Mouse (Mus musculus) intestine, postnatal 0 days (tissue): ENCODE measurements around the gene Actn4. TPM values are rescaled to one million over a fixed set of nuclear protein-coding genes. Genes with fewer than 3 reads are reported as not detected.

Source experiments
- ATAC-seq: fragments of 200-750 bp; cut with Nextera tagmentation; 2 replicates; pipeline ENCODE4 v1.8.0; 2017; ENCODE audit warnings: mild to moderate bottlenecking, moderate TSS enrichment, moderate library complexity
- H3K27ac ChIP-seq: fragments of 300-500 bp; sonication (generic); 2 replicates; pipeline ENCODE4 v1.5.1; 2014; ENCODE audit warnings: mild to moderate bottlenecking, low read depth, low read length, moderate library complexity
- H3K27me3 ChIP-seq: fragments of 300-500 bp; sonication (generic); replicated peaks from 2 replicates; pipeline ENCODE4 v1.6.1; 2014; ENCODE audit warnings: low read length, mixed read lengths; ENCODE audit not compliant: control insufficient read depth, insufficient read depth
- H3K36me3 ChIP-seq: fragments of 300-500 bp; sonication (generic); 2 replicates; pipeline ENCODE4 v1.6.1; 2014; ENCODE audit warnings: mild to moderate bottlenecking, moderate library complexity; ENCODE audit not compliant: control insufficient read depth, insufficient read depth
- H3K4me1 ChIP-seq: fragments of 300-500 bp; sonication (generic); replicated peaks from 2 replicates; pipeline ENCODE4 v1.6.1; 2014; ENCODE audit warnings: antibody characterized with exemption, low read length, mixed read lengths; ENCODE audit not compliant: control insufficient read depth, insufficient read depth
- H3K4me2 ChIP-seq: fragments of 300-500 bp; sonication (generic); replicated peaks from 2 replicates; pipeline ENCODE4 v1.6.1; 2014; ENCODE audit warnings: low read depth, mild to moderate bottlenecking, moderate library complexity
- H3K4me3 ChIP-seq: fragments of 300-500 bp; sonication (generic); 2 replicates; pipeline ENCODE4 v1.5.1; 2014; ENCODE audit warnings: low read depth, low read length
- H3K9ac ChIP-seq: fragments of 300-500 bp; sonication (generic); 2 replicates; pipeline ENCODE4 v1.6.1; 2014; ENCODE audit warnings: mild to moderate bottlenecking, low read depth, low read length
- H3K9me3 ChIP-seq: fragments of 300-500 bp; sonication (generic); 2 replicates; pipeline ENCODE4 v1.6.1; 2016; ENCODE audit warnings: mixed run types; ENCODE audit not compliant: control insufficient read depth
- CTCF ChIP-seq: sonication (generic); IDR thresholded peaks from 2 replicates; pipeline ENCODE4 v1.5.1; 2016; ENCODE audit warnings: low read depth, mild to moderate bottlenecking, control low read depth, antibody characterized with exemption, moderate library complexity
- WGBS: fragments of 180-500 bp; shearing (Covaris S2); extraction: QIAGEN DNeasy Blood & Tissue Kit; methylation state at CpG from one replicate; pipeline ENCODE4 v1.1.7; 2014; 5-methylcytosine and 5-hydroxymethylcytosine counted together
- polyA plus RNA-seq: library from polyadenylated mRNA; unstranded; fragments of >200 nt; fragmentation: Nextera tagmentation; extraction: Ambion mirVana; gene quantifications from 2 replicates; pipeline ENCODE4 v1.2.1, GENCODE M21; 2015

Gene Actn4
- polyA plus RNA-seq, 1 experiment from 2014 or later: 293 TPM

DNA sequence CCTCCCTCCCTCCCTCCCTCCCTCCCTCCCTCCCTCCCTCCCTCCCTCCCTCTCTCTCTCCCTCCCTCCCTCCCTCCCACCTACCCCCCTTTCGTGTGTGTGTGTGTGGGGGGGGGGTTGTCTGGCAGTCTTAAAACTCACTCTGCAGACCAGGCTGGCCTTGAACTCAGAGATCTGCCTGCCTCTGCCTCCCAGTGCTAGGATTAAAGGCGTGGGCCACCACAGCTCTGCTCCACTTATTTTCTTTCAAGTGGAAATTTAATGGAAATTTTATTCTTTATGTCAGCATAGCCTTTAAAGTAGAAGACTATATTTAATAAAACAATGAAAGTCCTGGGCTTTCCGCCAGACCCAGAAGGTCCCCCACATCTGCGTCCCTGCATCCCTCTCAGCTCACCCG lies 4.0 kb upstream of the Actn4 start:
- 71% methylated on average over 4 of the region's 5 CpGs for WGBS
- H3K27ac ChIP-seq: no peak overlapping the region
- ATAC-seq: no peak
- H3K9ac ChIP-seq: no peak overlapping the region
- H3K36me3 ChIP-seq: no peaks in the 10 kb centered on the region
- no peaks in the 10 kb centered on the region for H3K9me3 ChIP-seq
- H3K4me1 ChIP-seq: 0 out of 2 replicates have a peak, but pooled peaks cover 3% of the 10 kb centered on the region
- no peak overlapping the region for H3K4me3 ChIP-seq
- no peaks in the 10 kb centered on the region for H3K27me3 ChIP-seq
- no peak for TF ChIP-seq CTCF
- no peak overlapping the region for H3K4me2 ChIP-seq

- H3K9ac ChIP-seq: no peak overlapping the region
- no peaks in the 10 kb centered on the region for H3K9me3 ChIP-seq
- no peak for ATAC-seq
- no peak overlapping the region for H3K27ac ChIP-seq
- no peaks in the 10 kb centered on the region for H3K27me3 ChIP-seq
- no peak for TF ChIP-seq CTCF
- 64% methylated on average over 5 of the region's 5 CpGs for WGBS
- H3K4me1 ChIP-seq: 0 out of 2 replicates have a peak, but pooled peaks cover 3% of the 10 kb centered on the region
- H3K4me2 ChIP-seq: no peak overlapping the region
- no peak overlapping the region for H3K4me3 ChIP-seq
- no peaks in the 10 kb centered on the region for H3K36me3 ChIP-seq
These were observed 3.3 kb upstream of the Actn4 start for GRCm38 (mm10) chr7:28965346-28965840.

GRCm38 (mm10) chr7:28963399-28963923 lies 1.3 kb upstream of the Actn4 start:
- Histone ChIP-seq H3K36me3 (no peaks in the 10 kb centered on the region), H3K4me1 (0 out of 2 replicates have a peak, but pooled peaks cover 5% of the 10 kb centered on the region), H3K27ac (peak overlapping the region; percentile 93; the same call in 1 of the 2 replicates), H3K27me3 (no peaks in the 10 kb centered on the region), H3K4me2 (no peak overlapping the region), H3K4me3 (no peak overlapping the region), H3K9ac (no peak overlapping the region), H3K9me3 (no peaks in the 10 kb centered on the region)
- no peak for ATAC-seq
- WGBS: 69% methylated on average over 3 of the region's 3 CpGs
- no peak for TF ChIP-seq CTCF

DNA sequence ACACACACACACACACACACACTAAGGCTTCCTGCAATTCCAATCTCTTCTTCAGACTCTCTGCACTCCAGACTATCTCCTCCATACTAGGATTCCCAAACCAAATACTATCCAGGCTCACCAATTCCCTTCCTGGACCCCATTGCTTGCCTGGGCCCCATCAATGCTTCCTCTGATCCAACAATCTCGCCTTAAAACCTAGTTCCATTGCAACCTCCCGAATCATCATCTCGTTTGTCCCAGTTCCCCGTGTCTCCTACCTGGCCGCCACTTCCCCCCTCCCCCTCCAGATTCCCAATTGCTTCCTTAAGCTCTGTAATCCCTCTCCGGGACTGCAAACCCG lies 585 bp downstream of the Actn4 start:
- WGBS: 0% methylated on average over 7 of the region's 7 CpGs

DNA sequence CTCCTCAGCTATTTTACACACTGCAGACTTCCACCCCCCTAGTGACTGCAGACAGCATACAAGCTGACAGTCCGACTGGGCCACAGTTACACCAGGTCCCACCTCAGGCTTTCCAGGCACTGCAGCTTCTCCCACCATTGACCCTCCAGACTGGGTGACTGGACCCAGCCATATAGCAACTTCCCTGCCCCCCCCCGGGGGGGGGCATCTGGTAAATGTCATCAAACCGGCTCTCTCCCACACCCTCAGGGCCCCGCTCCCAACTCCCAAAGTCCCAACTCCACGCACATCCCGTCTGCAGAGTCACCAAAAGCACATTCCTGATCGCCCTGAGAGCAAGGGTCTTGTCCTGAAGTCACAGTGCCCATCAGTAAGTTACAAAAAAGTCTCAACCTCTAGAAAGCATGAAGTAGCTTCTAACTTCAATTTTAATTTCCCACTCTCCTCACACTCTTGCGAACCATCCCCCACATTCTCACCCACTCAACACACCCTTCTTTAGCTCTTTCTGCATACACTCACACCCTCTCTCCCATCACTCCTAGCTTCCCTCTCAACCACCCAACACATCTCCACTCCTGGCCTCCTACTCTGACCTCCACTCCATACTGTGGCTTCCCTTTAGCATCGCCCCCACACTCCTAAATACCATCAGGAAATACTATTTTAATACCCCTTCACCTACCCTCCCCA lies 1.6 kb downstream of the Actn4 start:
- no peaks in the 10 kb centered on the region; the same call in 1 of the 2 replicates for H3K36me3 ChIP-seq
- peak overlapping the region; percentile 100 for H3K4me3 ChIP-seq
- H3K27ac ChIP-seq: peak overlapping the region; percentile 93
- no peak for ATAC-seq
- no peaks in the 10 kb centered on the region for H3K9me3 ChIP-seq
- H3K4me1 ChIP-seq: peaks cover 16% of the 10 kb centered on the region; the same call in 1 of the 2 replicates
- no peak for TF ChIP-seq CTCF
- H3K4me2 ChIP-seq: peak overlapping the region; percentile 70
- no peaks in the 10 kb centered on the region for H3K27me3 ChIP-seq
- H3K9ac ChIP-seq: peak overlapping the region; percentile 99
- WGBS: 3% methylated on average over 9 of the region's 9 CpGs

More for the DNA sequence above, 585 bp downstream of the Actn4 start:
- peak overlapping the region; percentile 93 for H3K27ac ChIP-seq
- no peaks in the 10 kb centered on the region; the same call in 1 of the 2 replicates for H3K36me3 ChIP-seq
- no peaks in the 10 kb centered on the region for H3K9me3 ChIP-seq
- no peak for TF ChIP-seq CTCF
- H3K4me1 ChIP-seq: 0 out of 2 replicates have a peak, but pooled peaks cover 10% of the 10 kb centered on the region
- H3K9ac ChIP-seq: peak overlapping the region; percentile 99
- H3K27me3 ChIP-seq: no peaks in the 10 kb centered on the region
- peak overlapping the region; percentile 100 for H3K4me3 ChIP-seq
- ATAC-seq: no peak
- peak overlapping the region; percentile 70 for H3K4me2 ChIP-seq

- TF ChIP-seq CTCF: no peak
- no peak for ATAC-seq
- peaks cover 18% of the 10 kb centered on the region; the same call in 1 of the 2 replicates for H3K4me1 ChIP-seq
These were observed 2.6 kb downstream of the Actn4 start for GRCm38 (mm10) chr7:28959505-28960045.

More at GRCm38 (mm10) chr7:28959505-28960045, 2.6 kb downstream of the Actn4 start:
- peak overlapping the region; percentile 70 for H3K4me2 ChIP-seq
- H3K9me3 ChIP-seq: no peaks in the 10 kb centered on the region
- peak overlapping the region; percentile 100 for H3K4me3 ChIP-seq
- WGBS: 7% methylated on average over 6 of the region's 6 CpGs
- peak overlapping the region; percentile 93 for H3K27ac ChIP-seq
- H3K9ac ChIP-seq: peak overlapping the region; percentile 99
- no peaks in the 10 kb centered on the region for H3K27me3 ChIP-seq
- H3K36me3 ChIP-seq: no peaks in the 10 kb centered on the region; the same call in 1 of the 2 replicates
